Mouse (Mus musculus) heart, postnatal 0 days (tissue): ENCODE measurements at regions not wholly inside any gene's neighbourhood (a gene's known extent, or its start where the extent isn't known, plus 50 kb on each side); places are given as distances from the start of the nearest gene placed in this dataset.

Source experiments
- CTCF ChIP-seq: IDR thresholded peaks from 2 replicates; pipeline ENCODE4 v1.5.1; 2016; ENCODE audit warnings: antibody characterized with exemption, control low read depth, low read depth
- EP300 ChIP-seq: IDR thresholded peaks from 2 replicates; pipeline ENCODE4 v1.6.1; 2016; ENCODE audit warnings: antibody characterized with exemption, low read depth

DNA sequence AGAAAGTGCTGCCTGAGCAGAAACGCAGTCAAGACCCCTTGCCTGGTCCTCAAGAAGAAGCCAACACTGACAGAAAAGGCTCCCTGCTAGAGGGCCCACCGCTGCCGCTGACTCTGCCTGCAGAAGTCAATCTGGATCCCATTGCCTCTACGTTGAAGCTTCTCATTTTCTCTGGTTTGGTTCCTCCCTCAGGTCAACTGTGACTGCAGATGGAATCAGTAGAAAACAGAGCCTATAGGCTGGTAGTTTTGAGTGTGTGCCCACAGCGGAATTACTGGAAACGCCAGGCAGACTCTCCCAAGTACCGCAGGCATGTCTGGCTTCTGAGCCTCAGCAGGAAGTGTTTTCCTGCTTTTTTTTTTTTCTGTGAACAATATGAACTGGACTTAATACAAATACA lies 98.5 kb downstream of the Thbs2 start:
- TF ChIP-seq CTCF (no peak), EP300 (no peak)
